Mouse (Mus musculus): ENCODE measurements around the gene Vtcn1.
"Not testable (repeated sequence)": the region's sequence is repeated elsewhere in the genome, so short reads cannot be mapped to it uniquely, and the experiment has no call there.

The Vtcn1 gene

DNA sequence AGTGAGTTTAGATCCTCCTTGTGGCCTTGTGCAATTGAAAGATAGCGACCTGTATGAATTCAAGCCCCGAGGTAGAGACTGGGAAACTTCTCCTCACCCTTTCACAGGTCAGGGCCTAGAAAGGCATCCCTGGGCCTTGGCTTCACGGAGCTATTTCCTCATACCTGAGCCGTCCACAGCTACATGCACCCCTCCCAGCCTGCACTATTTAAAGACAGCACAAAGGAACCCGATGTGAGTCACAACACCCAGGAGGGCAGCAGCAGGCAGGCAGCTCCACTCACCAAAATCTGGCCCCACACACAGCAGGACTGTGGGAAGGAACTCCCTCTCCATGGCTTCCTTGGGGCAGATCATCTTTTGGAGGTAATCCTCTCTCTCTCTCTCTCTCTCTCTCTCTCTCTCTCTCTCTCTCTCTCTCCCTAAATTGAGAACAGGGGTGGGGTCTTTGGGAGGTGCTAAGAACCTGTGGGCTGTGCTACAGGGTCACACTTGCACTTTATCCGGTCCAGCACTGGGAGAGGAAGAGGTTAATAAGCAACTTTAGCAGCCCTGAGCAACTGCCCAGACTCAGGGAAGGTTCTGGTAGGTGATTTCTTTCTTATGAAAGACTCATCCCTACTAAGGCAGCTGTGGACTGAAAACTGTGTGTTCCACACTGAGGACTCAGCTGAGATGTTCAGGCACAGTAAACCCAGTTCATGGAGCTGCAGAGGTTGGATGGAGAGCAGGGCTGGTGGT is at the start of gene Vtcn1:
Gene Vtcn1 (plus strand): TSS at position 235 of the 741 bp plus-strand sequence.
- DNase-seq (ENCODE audit: low read depth, low spot score): no peak

DNA sequence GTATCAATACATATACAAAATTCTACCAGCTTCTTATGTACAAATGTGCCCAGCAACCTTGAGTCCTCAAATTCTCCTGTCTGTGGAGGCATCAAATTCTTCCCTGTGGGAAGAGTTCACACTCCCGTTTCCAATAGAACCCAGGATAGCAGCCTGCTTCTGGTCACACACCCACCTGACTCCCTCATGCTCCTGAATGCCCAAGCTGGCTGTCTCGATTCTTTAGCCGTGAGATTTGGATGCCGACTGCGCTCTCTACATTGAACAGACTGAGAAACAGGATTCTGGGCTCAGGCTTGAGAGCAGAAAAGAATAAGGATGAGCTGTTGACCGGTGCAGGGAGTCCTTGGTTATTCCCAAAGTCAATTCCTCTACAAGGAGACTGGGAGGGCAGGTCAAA is 48.3 kb upstream of the Vtcn1 start:
- DNase-seq (ENCODE audit: low read depth, low spot score): no peak

DNA sequence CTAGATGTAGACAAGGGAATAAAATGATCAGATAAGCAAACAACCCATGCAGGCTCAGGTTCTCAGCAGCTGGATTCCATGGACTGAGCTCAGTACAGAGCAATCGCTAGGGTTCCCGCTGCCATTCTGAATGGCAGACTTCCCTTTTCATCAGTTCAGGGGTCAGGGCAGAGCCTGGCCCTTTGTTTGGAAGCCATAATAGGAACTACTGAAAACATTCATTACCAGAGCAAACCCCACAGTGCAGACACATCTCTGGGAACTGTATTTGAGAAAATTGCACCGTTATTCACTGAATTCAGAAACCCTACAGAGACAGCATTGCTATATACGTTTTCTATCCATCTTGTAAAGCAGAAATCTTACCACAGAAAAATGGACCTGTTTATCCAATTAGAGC is 47.7 kb upstream of the Vtcn1 start:
- DNase-seq (ENCODE audit: low read depth, low spot score): no peak

DNA sequence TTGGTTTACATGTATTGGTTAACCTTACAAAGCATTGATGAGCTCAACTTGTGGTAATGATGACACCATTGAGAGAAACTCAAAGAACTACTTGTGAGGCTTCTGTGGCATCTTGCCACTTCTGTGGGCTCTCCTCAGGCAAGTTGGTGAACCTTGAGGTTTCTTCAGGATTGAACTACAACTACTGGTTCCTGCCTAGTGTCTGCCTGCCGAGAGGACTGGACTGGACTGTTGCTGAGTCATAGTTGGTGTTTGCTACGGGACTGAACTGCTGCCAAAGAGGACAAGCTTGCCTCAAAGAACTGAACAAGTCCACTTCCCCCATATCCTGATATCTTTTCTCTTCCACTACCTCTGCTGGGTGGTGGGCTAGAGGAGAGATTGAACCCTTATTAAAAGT is 39.2 kb upstream of the Vtcn1 start:
- no peak for DNase-seq (ENCODE audit: low read depth, low spot score)

DNA sequence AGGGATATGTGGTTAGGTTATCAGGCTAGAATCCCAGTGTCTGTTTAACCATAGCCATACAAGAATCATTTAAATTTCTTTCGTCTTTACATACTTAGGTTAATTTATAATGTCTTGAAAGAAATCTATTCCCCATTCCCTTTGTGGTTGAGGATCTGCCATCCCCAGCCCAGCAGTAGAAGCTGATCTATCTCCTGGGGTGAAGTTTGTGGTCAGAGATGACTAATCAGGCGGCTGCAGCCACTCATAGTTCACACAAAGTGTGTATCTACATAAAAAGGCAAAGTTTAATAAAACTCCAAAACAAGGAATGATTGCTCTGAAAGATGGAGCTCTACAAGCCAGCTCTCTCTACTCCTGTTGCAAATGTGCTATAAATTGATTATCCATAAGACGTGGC is 33.6 kb upstream of the Vtcn1 start:
- DNase-seq (ENCODE audit: low read depth, low spot score): no peak

DNA sequence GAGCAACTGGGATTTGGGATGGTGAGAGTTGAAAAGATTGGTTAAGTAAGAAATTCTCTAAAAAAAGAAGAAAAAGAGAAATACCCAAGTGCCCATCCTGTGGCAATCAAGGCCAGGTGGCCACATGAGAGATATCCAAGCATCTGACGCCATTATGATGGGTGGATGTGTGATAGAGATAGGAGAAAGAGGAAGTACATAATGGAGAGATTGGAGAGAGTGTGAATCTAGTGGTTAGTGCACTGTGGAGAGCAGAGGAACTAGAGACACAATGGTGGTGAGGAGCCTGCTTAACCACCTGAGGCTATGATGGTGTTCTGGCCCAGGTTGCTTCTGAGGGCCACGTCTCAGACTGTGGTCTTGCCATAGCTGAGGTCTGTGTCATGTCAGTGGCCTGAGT is 31.9 kb upstream of the Vtcn1 start:
- no peak for DNase-seq (ENCODE audit: low read depth, low spot score)

DNA sequence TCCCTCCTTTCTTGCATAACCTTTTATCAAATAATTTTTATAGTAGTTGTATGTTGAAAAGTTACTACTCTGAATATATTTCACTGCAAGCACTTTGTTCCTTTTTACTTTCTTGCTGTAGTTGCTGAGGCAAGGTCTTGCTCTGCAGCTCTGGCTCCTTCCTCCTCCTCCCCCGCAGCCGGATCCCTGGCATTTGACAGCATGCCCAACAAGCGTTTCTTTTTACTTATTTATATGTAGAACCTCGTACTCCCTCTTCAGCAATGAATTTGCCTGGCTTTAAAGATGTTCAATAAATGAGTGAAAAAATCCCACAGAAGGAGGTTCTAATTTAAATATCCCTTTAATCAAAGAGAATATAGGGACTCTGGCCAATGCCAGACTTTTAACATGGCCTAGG is 28.7 kb upstream of the Vtcn1 start:
- no peak for DNase-seq (ENCODE audit: low read depth, low spot score)

DNA sequence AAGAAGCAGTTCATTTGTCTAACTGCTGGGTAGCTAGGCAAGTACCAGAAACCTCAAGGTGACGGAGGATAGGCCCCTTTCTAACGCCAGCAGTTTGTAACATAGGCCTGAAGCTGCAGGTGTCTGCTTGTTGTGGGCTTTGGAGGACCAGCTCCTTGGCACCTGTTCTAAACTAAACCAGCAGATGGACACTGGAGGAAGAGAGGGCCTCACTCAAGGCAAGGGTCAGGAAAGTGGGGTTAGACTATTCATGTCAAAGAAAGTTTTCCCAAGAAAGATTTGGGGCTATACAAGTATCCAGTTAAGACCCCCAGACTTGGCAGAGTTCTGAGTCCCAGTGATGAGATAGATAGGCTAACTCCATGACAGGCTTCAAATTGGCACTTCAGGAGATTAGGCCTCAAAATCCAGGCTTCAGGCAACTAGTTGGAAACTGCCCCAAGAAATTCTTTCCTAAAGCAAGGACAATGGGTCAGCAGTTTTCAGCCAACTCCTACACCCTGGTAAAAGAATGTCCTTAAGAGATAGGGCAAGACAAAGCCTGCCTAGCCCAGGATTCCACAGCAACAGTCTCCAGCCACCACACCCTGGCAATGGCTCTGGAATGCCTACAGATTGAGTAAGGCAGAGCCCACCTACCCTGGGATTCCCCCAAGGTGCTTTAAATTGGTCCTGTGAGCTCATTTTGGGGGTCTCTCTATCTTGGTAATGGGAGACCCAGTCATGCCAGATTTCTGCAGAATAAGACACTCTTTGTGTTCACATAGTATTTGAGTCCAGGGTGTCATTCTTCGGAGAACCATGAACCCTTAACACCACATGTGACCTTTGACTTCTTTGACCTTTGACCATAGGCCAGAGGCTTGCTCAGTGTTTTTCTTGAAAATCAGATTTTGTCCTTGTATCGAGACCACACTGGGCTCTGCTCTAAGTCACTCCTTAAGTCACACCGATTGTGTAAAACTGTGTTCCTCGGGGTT is 27.8 kb upstream of the Vtcn1 start:
- peak; percentile 23 for DNase-seq (ENCODE audit: low read depth, low spot score)

DNA sequence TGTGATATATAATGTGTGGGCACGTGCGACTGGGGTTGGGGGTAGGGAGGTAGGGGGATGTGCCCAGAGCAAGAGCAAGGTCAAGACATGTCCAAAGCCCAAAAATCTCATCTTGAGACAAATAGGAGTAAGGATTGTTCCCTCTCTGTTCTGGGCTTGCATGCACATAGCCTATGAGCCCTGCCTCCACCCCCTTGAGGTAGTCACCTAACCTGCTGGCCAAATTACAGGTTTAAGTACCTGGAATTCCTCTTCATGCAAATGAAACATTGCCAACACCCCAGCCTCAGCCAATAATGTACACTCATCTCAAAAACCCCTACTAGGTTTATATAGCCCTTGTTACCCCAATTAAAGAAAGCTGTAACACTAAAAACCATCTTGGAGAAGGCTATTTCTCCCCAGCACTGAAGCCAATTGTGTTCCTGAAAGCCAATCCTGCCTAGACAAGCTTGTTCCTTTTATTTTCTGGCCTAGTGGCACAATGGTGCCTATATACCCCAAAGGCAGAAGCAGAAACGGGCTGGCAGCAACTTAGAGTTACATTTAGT is 26.3 kb upstream of the Vtcn1 start:
- DNase-seq (ENCODE audit: low read depth, low spot score): no peak

DNA sequence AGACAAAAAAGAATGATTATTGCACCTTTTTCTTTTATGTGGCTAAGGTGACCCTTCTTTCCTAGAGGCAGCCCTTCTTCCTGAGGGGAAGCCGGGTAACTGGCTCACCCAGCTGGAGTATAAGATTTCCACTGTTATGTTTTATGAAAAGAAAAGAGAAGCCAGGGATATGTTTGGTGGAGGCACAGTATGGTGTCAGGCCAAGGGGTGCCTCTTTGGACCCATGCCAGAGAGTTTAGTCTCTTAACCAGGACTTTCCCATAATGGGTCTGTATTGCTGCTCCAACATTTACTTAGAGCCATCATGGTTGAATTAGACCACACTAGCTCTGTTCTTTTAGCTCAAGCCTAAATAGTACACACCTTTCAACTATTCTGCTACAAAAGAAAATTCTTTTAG is 20.3 kb upstream of the Vtcn1 start:
- DNase-seq (ENCODE audit: low read depth, low spot score): no peak

DNA sequence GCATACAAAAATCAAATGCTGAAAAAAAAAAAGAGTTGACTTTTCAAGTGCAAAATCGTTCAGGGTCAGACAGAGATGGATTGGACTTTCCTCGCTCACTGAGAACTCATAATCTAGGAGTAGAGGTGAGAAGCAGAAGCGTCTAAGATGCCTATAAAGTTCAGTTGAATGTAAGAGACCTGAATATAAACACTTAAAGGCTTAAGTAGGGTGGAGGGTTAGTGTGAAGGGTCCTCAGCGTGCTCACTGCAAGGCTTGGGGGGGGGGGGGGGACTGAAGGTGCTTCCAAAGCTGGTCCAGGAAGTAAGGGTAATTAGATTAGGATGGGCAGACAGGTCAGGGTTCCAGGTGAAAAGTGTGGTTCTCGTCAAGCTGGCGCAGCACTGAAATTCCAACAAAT is 19.3 kb upstream of the Vtcn1 start:
- no peak for DNase-seq (ENCODE audit: low read depth, low spot score)

DNA sequence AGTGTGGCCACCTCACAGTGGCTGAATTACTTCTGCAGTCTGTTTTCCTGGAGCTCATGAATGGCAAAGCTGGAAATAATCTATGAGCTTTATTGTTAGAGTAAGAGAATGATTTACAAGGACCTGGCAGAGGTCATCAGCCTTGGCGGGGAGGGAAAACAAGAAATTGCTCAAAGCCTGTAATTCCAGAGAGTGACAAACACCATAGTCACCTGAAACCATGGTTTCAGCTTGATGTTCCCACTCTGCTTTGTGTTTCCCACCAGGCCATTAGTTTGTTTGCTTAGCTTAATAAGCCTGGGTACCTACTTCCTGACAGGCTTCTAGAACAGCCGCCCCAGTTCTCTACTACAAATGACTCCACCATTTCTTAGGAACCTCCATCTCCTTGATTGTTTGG is 14.8 kb upstream of the Vtcn1 start:
- peak; percentile 54 for DNase-seq (ENCODE audit: low read depth, low spot score)

DNA sequence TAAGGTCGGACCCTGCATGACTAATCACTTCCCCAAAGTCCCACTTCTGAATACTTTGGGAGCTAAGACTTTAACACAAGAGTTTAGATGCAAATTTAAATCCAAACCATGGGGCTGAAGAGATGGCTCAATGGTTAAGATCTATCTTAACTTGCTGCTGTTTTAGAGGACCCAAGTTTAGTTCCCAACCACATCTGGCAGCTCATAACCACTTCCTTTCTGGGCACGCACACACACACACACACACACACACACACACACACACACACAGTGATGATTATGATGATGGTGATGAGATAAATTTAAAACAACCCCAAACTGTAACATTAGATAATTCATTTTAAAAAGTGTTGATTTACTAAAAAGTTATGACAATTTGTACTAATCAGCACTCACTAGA is 13.4 kb upstream of the Vtcn1 start:
- no peak for DNase-seq (ENCODE audit: low read depth, low spot score)

DNA sequence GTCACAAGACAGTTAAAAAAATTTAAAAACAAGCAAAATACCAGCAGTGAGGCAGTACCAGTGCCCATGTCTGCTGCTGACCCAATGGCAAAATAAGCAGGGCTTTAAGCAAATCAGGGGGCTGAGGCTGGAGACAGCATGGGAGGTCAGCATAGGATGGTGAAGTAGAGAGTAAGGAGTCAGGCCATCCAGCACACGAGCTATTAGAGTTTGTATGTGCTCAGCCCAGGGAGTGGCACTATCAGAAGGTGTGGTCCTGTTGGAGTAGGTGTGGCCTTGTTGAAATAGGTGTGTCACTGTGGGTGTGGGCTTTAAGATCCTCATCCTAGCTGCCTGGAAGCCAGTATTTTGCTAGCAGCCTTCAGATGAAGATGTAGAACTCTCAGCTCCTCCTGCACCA is 9.8 kb upstream of the Vtcn1 start:
- DNase-seq (ENCODE audit: low read depth, low spot score): not testable (repeated sequence)

DNA sequence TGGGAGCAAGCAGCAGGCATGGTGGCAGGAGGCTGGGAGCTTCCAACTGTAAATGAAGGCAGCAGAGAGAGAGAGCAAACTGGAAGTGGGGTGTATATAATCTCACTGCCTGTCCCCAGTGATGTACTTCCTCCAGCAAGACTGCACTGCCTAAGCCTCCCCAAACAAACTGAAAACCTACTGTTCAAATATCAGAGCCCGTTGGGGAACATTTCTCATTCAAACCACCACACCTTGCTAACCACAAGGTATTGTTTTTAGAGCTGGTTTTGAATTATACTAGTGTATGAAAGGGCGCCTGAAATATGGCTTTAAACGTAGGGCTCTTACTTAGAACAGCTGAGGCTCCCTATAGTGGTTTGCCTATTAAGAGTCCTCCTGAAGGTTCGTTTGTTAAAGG is 6.5 kb upstream of the Vtcn1 start:
- no peak for DNase-seq (ENCODE audit: low read depth, low spot score)

DNA sequence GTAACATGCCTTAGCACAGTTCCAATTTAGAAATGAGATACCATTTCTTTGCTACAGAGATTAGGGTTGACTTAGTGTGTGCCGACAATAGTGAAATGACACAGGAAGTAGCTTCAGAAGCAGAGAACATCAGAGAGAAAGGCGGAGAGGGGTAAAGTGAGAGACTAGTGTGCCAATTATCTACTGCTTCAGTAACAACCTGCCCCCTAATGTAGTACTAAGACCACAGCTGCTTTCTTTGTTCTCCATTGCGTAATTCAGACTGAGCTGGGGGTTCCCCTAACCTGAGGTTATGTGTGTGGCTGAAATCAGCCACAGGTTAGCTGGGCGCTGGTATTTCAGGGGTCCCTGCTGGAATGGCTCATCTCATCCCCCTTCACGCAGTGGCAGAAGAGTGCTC is 5.7 kb upstream of the Vtcn1 start:
- no peak for DNase-seq (ENCODE audit: low read depth, low spot score)

DNA sequence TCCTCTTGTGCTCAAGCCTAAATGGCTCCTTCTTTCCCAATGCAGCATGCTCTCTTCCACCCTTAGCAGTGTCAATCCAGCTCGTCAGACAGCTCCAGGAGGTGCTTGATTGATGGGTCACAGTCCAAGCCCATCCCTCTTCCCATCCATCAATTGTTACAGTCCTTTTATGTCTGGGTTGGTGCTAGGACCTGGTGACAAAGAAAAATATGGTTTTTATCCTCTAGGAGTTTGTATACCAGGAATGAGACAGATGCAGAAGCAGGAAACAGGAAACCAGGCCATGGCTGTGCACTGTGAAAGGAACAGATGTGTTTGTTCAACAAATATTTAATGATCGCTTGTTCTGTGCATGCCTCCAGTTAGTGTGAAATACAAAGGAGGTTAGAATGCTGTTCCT is 4.4 kb upstream of the Vtcn1 start:
- DNase-seq (ENCODE audit: low read depth, low spot score): peak; percentile 48

DNA sequence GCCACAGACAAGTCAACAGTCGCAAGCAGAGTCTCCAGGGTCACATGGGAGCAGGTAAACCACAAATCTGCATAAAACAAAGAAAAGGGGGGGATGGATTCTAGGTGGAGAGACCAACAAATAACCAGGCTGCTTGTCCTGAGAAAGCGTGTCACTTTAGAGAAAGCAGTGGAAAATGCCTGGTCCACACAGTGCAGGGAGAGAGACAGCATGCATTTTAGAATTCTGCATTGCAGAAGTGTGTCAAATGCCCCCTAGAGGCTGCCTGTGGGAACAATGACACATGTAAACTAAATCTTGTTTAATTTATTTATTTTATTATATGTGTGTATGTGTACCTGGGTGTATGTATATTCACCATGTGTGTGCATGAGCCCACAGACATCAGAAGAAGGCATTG is 4.0 kb upstream of the Vtcn1 start:
- DNase-seq (ENCODE audit: low read depth, low spot score): peak; percentile 30

DNA sequence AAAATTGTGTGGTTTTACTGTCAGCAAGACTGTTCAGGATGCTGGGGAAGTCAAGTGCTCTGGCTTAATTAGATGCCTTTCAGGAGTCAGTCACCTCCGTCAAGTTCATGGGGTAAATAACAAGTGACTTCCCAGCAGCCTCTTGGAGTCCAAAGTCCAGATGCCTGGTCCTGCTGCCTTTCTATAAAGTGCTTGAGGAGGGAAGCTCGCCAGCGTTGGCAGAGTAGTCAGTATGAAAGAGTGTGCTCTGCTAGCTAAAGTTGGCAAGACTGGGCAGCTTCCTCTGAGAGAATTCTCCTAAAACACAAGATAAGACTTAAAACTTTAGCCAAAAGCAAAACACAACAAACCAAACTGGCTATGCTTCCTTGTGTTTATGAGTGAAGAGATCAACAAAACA is 18.5 kb downstream of the Vtcn1 start:
- no peak for DNase-seq (ENCODE audit: low read depth, low spot score)

DNA sequence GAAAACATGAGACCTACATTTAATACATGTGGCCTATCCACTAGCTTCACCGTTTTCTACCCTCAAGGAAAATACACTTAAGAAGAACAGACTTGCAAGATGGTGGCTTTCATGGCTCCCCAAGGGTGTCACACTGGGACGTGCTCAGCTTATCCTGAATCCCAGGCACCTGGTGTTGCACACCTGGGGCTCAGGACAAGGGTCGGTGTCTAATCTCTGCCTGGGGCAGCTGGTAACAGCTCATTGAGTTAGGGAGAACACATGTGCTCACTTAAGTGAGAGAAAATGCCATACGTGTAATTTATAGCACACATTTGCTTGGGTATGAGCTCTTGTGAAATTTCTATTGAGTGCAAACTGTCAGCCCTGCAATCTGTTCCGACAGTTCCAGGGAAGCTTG is 19.1 kb downstream of the Vtcn1 start:
- peak; percentile 17 for DNase-seq (ENCODE audit: low read depth, low spot score)

DNA sequence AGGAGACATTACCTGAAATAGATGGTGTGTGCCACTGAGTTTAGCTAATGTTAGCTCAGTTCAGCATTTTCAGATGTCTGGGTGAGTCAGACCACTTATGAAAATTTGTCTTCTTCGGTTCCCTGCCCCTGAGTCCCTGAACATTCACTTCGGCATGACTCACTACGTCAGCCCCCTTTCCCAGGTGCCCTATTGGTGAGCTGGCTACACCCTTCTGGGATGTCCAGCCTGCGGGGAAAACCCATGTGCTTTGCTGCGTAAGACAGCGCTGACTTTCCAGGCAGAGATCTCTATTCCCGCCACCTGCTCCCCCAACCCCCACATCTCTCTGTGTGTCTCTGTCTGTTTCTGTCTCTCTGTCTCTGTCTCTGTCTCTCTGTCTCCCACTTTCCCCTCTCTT is 23.1 kb downstream of the Vtcn1 start:
- DNase-seq (ENCODE audit: low read depth, low spot score): no peak

DNA sequence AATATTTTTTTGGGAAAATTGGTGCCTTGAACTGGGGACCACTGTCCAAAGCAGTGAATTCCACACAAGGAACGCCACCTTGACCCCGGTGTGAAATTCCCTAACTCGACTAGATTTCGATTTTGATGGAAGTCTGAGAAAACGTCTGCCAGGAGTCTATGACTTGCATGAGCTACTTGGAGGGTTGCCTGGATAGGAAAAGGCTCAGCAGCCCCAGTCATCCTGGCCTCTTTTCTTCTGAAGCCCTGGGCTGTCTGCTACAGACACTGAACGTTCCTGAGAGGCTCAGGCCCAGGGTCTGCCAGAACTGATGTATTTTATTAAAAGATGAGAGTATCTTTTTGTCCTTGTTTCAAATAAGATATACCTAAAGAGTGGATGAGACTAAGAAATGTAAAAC is 25.2 kb downstream of the Vtcn1 start:
- DNase-seq (ENCODE audit: low read depth, low spot score): no peak

Measured in mesoderm, embryonic 11.5 days (tissue).